Mouse (Mus musculus): ENCODE measurements at regions not wholly inside any gene's neighbourhood (a gene's known extent, or its start where the extent isn't known, plus 50 kb on each side); places are given as distances from the start of the nearest gene placed in this dataset.
"Not testable (repeated sequence)": the region's sequence is repeated elsewhere in the genome, so short reads cannot be mapped to it uniquely, and the experiment has no call there.

DNA sequence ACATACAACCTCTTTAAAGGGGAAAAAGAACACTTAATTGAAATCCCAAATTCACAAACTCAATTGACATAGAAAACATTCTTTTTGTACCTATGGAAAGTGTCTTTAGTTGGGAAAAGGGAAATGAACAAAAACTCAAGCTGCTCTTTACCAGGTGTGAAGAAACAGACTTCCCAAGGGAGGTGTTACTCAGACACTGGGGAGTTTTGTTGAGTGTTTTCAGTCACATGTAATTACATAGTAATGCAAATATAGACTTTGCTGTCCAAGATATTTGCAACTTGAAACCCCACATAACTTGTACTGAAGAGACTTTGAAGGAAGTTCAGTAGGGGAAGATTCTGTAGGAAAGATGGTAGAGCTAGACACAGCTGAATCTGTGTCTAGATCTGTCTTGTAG lies 547.7 kb upstream of the Zfp960 start:
- no peak for DNase-seq (ENCODE audit: low spot score in 2 of 2)

DNA sequence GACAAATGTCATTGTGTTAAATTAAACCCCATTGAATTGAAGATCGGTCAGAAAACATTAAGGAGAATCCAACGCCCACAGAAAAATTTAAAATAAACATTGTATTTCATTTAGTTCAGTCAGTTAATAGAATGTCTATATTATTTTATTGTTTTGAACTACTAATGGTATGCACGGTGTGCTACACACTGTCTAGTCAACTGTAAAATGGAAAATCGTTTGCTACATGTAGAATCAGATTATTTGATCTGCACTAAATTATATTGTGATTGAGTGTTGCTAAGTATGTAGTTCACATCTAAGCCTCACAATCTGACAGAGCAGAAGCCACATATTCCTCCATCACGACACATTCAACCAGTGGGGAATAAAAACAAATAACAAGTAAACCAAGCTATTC lies 570.0 kb upstream of the Zfp960 start:
- DNase-seq (ENCODE audit: low spot score in 2 of 2), result no peak

GRCm38 (mm10) chr17:16493546-16493945 lies 570.4 kb upstream of the Zfp960 start:
- DNase-seq (ENCODE audit: low spot score in 2 of 2), result no peak

GRCm38 (mm10) chr17:16492551-16492950 lies 571.4 kb upstream of the Zfp960 start:
- no peak for DNase-seq (ENCODE audit: low spot score in 2 of 2)

- no peak for DNase-seq (ENCODE audit: low spot score in 2 of 2)
These were observed 577.6 kb upstream of the Zfp960 start for GRCm38 (mm10) chr17:16486355-16486754.

- DNase-seq (ENCODE audit: low spot score in 2 of 2), result no peak
These were observed 579.9 kb upstream of the Zfp960 start for GRCm38 (mm10) chr17:16483976-16484375.

DNA sequence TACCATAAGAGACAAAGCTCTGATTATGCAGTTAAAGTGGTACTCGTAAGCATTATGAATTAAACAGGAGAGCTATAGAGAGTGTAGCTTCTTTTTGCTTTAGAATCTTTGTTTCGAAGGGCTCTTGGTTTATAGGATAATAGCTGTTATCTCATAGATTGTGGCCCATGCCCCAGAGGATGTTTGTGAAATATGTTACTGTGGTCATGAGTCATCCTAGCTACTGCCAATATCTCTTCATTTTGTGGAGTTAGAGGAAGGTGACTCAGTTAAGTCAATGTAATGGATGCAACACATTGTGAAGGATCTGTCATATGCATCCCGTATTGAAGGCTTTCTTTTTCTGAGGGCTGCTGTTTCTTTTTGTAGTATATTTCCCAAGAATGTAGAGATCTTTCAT lies 582.2 kb upstream of the Zfp960 start:
- no peak for DNase-seq (ENCODE audit: low spot score in 2 of 2)

GRCm38 (mm10) chr17:16480579-16480978 lies 583.3 kb upstream of the Zfp960 start:
- no peak for DNase-seq (ENCODE audit: low spot score in 2 of 2)

DNA sequence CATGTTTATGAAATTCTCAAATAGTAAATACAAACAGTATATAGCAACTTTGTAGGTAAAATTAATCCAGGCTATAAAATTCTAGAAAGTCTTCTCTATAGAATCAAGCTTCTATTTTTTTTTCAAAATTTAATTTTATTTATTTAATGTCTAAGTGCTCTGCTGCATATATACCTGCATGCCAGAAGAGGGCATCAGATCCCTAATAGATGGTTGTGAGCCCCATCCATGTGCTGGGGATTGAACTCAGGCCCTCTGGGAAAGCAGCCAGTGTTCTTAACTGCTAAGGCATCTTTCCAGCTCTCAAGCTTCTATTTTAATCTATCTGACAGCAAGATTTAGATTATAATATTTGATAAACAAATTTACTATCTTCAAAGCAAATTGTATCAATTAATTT lies 602.7 kb upstream of the Zfp960 start:
- no peak for DNase-seq (ENCODE audit: low spot score in 2 of 2)

DNA sequence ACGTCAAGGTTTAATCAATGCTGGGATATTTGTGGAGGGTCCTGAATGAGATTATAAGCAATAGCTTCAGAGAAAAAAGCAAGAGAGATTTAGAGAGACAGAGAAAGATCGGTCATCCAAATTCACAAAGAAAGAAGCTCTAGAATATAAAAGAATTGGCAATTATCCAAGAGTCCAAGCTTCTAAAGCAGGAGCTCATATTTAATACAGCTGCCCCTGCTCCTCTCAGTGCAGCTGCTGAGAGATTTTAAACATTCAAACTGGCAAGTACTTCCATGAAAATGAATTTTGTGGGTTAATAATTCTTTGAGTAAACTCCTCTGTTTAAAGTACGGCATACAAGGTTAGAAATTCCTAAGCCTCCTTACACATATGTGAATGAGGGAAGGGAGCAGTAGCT lies 610.8 kb upstream of the Zfp960 start:
- DNase-seq (ENCODE audit: low spot score in 2 of 2), result no peak

DNA sequence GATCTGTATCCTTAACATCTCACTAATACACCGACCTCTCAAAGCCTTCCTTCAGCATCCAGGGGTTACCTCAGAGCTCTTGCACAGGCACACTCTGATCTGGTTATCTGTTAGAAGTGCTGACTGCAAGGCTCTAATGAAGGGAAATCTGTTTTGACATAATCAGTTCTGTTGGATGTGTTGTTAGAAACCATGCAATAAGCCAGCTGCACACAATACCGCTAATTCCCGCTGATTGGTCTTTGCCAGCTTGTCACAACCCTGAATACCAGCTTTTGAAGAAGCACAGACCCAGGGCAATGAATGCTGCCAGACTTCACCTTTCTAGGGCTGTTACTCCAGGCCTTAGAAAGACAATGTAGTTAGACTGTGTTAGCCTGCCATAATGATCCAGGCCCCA lies 613.7 kb upstream of the Rgmb start:
- no peak for DNase-seq (ENCODE audit: low spot score in 2 of 2)

DNA sequence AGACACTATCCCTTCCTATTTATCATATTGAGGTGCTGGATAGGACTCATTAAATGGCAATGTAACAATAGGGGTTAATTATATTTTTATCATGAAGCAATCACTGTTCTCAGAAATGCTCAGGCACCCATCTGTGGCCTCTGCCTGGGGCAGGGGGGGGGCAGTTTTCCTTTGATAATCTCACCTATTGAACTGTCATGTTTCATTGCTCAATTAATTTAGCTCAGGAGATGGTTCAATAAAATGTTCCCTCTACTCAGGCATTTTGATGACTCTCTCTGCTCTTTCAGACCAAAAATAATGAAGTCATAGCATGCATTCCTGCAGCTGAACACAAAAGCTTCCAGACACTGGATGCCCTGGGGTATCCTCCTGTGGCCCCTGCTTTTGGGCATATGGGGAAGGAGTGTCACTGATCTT lies 564.4 kb upstream of the Rgmb start:
- no peak for DNase-seq (ENCODE audit: low spot score in 2 of 2)

DNA sequence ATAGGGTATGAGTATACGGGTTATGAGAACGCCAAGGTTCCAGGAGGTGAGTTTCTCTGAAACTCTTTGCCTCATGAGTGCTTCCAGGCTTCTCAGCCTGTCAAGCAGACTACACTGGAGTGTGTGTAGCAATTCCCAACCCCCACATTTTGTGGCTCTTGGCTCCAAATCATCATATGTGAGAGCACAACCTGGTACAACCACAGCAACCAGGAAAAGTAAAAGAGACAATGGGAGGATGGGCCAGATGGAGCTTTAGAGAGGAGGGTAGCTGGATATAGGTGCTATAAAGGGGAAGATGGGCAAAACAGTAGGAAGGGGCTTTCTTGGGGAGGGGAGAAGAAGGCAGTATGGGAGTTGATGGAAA lies 544.0 kb upstream of the Rgmb start:
- DNase-seq (ENCODE audit: low spot score in 2 of 2), result not testable (repeated sequence)

DNA sequence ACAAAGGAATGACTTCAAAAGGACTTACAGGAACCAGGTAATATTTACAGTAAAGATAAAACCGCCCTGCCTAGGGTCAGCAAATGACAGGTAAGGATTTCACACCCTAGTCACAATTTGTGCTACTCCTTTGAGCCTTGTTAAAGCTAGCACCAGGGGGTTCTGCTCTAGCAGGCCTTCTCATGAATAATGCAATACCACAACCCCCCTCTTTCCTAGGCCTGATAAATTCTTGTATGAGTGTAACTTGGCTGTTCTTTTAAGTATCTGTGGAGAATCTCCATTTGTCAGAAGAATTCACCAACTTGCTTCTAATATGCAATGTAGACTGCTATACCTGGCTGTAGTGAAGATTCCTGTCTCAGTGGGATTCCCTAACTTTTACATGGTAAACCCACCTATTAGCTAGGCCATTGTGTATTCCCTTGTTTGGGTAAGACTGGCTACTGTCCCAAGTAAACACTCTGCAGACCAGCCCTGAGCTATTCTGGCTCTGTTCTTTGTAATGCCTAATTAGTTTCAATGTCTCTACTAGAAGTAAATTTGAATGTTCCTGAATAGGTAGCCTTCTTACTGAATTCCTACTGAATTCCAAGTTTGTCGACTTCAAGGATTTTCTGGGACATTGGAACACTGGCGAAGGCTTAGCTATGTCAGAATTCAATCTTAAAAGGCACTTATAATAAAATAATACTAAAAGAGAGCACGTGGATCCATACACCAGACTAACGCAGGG lies 543.4 kb upstream of the Rgmb start:
- not testable (repeated sequence) for DNase-seq (ENCODE audit: low spot score in 2 of 2)

DNA sequence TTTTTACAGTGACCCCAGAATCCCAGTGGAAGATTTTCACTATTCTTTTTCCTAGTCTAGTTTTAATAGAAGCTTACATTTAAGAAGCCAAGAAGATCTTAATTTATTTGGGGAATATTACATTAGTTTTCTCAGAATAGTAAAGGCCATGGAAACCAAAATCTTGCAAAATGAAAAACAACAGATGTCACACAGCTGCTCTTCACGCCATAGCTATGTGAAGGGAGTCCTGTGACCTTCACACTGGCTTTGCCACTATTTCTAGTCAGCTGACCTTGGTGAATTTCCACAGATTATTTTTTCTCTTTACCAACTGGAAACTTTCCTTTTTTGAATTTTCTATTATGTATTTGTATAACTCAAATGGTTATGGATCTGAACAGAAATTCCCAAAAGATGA lies 542.1 kb upstream of the Rgmb start:
- no peak for DNase-seq (ENCODE audit: low spot score in 2 of 2)

GRCm38 (mm10) chr17:16344061-16344460 lies 513.2 kb upstream of the Rgmb start:
- no peak for DNase-seq (ENCODE audit: low spot score in 2 of 2)

DNA sequence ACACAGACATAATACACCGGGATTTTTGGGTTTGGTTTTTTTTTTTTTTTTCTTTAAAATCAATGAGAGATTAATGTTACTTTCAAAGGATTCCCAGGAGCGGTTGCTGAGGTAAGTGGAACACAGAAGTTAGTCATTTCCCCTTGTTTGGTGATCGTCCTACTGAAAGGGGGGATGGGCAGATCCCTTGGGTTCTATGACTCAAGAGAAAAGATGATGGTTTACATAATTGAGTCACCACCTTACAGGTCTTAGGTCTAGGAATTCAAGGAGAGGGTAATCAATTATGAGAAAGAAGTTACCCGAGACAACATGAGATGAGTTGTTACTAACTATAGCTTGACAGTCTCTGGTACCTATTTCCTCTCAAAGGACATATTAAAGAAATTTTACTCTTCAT lies 511.9 kb upstream of the Rgmb start:
- DNase-seq (ENCODE audit: low spot score in 2 of 2), result no peak

DNA sequence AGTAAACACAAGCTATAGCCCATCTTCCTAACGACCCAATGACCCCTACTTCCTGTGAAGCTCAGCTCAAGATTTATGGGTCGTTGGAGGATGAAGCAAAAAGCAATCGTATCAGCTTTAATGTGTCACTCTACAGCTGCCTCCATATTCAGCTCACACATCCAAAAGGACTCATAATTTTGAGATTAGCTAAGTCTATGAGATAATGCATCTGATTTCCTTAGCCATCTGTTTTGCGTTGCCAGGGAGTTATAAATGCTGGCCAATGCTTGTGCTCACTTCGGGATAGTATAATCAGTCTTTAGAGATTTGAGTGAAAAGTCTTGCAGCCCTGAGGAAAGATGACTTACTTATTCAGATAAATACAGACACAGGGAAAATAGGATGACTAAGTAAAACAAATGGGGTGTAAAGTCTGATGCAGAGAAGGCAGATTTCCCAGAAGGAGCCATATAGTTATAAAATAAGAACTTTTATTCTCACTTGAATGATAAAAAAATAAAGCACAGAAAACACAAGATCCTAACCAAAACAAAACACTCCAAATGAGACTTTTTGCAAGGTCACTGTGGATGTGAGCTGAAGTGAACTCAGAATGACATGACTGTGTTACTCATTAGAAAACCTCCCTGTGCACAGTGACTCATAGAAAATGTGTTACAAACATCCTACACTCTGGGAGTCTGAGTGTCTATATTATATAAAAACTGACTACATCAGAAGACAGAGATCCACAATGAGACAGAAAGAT lies 509.1 kb upstream of the Rgmb start:
- peak in 1 of 2 experiments; percentile 7 for DNase-seq (ENCODE audit: low spot score in 2 of 2)

GRCm38 (mm10) chr17:16311914-16312313 lies 481.1 kb upstream of the Rgmb start:
- DNase-seq (ENCODE audit: low spot score in 2 of 2), result no peak

DNA sequence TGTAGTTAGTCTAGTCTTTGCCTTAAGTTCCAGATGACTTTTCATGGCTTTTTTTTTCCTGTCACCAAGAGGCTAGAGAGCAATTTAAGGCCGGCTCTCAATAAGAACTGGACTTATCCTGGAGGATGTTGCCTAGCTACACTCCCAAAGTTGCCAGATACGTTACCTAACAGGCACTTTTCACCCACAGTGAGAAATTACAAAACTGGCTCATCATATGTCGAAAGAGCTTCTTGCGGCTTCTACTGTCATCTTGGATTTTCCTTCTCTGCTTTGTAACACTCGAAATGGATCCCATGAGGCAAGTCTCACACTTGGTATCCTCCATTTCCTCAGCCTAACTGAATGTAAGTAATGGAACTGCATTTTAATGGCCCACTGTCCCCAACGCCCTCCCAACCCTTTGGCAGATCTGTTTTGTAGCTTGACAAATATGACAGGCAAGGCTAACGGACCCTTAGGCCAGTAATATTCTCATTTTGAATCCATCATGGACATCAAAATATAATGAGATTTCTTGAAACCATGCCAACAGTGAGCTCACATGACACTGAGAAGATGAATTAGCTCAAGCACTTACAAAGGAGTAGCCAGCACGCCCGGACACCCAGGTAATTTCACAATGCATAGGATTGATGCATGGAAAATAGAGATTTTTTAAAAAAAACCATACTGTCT lies 480.5 kb upstream of the Rgmb start:
- no peak for DNase-seq (ENCODE audit: low spot score in 2 of 2)

DNA sequence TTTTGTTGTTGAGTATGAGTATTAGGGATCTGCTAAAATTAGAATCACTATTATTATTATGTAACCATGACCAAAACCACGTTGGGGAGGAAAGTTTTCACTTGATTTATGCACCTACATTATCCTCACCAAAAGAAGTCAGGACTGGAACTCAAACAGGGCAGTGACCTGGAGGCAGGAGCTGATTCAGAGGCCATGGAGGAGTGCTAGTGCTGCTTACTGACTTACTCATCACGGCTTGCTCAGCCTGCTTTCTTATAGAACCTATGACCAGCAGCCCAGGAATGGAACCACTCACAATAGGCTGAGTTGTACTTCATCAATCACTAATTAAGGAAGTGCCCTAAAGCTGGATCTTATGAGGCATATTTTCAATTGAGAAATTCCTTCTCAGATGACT lies 470.9 kb upstream of the Rgmb start:
- no peak for DNase-seq (ENCODE audit: low spot score in 2 of 2)

DNA sequence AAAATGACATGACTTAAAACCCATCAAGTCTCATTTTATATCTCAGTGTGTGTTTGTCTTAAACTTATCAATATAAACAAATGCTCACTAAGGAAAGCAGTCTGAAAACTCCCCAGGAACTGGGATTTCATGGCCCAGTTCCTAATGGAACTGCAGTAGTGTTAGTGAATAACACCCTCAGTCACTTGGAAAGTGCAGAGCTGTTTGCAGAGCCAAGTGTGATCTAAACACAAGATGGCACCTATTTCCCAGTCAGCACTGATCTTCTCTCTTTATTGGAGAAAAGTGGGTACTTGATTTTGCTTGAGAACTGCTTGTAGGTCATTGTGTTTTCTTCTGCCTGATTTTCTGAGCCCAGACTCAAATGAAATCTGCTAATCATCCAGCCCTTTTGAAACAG lies 467.7 kb upstream of the Rgmb start:
- DNase-seq (ENCODE audit: low spot score in 2 of 2), result no peak
